Mouse (Mus musculus) cerebellum, postnatal 14 days (tissue): ENCODE measurements at regions not wholly inside any gene's neighbourhood (a gene's known extent, or its start where the extent isn't known, plus 50 kb on each side); places are given as distances from the start of the nearest gene placed in this dataset.
"Not testable (repeated sequence)": the region's sequence is repeated elsewhere in the genome, so short reads cannot be mapped to it uniquely, and the experiment has no call there.

Experiments used
- DNase-seq, 2 experiments: peaks; one replicate each; pipeline ENCODE4 v3.0.0; 2021; ENCODE audit warnings: mixed read lengths in 2 of 2

DNA sequence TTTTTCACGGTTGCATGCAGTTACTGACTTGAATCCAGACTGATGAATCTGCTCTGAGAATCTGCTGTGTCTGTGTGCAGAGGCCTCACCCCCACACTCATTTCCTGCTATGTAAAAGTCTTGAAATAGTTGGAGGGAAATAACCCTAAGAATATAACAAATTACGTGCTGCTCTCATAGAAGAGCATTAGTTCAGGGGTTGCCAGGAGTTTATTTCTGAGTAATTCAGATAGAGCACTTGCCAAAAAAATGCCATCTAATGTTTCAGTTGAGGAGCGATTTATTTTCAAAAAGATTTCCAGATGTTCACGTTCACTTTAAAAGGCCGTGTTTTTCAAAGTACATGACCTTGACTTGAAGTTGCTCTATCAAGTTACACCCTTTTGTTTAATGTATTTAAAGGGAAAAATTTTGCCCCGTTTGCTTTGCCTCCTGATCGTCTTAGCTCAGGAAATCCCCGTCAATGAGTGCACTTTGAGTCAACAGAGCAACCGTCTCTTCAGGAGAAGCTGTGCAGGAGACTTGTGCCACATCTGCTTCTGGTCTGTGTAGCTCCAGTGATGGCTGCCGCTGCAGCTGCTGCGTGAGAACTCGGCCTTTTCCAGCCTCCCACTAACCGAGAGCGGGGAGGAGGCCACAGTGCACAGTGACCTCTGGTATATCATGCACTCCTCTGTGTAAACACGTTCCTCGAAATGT is 50.9 kb upstream of the Sec61g start:
- DNase-seq: no peak

DNA sequence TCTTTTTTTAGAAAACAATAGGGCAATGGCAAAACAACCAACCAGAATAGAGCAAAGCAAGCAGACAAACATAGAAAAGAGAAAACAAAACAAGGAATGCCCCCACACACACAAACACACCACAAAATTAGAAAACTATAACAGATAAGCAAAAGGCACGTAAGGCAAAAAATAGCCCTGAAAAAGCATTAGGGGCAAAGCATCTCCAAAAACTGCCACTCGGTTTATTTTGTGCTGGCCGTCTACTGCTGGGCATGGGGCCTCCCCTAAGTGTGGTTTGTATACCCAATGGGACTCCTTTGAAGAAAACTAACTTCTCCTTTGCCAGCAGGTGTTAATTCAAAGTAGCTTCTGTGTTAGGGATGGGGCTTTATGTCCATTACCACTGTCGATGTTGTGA is 53.4 kb upstream of the Sec61g start:
- no peak for DNase-seq

DNA sequence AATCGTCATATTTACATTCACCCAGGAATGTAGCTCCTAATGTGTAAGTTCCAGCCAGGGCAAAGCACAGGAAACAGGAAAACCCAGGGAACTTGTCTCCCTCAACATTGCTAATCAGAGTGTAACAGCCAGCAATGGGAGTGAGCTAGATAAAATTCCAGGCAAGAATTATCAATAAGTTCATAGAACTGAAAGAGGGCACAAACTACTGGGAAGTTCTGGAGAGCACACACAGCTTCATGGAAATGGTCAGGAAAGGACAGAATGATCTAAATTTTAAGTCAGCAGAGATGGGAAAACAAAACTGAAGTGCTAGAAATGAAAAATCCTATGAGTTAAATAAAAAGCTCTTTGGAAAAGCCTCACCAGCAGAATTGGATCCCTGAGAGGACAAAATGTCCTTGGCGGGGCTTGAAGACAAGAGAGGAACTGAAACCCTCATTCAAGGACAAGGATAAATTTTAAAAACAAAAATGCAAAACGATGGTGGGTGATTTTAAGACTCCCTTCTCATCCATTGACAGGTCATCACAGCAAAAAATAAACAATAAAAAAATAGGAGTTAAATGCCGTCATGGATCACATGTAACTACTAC is 80.9 kb upstream of the Sec61g start:
- no peak for DNase-seq

DNA sequence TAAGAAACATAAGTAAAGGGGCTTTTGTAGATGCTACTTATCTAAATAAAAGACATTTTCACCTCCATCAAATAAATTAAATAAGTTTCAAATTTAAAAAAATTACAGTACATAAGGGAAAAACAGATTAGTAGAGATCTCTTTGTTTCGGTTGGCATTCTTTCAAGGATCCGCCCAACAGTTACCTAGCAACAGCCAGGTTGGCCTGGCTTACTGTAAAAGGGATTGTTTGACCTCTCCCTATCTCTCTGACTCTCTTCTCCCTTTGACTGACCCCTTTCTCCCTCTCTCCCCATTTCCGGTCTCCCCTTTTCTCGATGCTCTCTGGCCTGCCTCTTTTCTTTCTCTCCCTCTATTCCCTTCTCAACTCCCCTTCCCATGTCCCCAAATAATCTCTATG is 82.3 kb upstream of the Sec61g start:
- DNase-seq: no peak

DNA sequence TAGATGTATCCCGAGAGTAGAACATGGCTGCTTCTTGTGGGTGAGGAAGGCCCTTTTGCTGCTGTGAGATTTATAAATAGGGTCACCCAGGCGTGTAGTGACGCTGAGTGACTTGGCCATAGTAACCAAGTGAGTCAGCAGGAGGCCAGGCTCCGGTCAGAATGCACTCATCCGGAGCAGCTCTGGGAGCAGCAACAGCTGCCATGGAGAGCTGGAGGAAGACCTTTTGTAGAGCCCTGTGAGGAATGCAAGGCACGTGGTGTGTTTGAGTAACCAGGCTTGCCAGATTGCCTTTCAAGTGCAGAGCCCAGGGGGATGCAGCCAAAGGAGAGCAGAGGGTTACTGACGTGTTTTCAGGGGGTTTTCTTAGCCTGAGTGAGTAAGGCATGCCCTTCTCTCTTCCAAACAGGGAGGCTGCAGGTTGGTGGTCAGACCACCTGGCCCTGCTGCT is 83.2 kb upstream of the Sec61g start:
- DNase-seq: peak; percentile 59 to 66

DNA sequence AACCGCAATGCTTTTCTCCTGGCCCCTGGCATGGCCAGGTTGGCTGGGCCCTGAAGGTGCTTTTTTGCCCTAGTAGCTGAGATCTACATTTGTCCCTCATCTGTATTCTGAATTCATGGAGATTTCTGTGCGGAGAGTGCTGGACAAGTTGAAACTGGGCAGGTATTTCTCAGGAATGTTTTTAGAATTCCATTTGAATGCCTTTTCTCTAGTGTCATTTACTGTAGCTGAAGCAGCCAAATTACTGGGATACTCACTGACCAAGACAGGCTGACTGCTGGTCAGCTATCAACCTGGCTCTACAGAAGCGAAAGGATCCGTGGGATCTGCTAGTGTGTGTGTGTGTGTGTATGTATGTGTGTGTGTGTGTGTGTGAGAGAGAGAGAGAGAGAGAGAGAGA is 83.7 kb upstream of the Sec61g start:
- DNase-seq: peak in 1 of 2 experiments; percentile 12

DNA sequence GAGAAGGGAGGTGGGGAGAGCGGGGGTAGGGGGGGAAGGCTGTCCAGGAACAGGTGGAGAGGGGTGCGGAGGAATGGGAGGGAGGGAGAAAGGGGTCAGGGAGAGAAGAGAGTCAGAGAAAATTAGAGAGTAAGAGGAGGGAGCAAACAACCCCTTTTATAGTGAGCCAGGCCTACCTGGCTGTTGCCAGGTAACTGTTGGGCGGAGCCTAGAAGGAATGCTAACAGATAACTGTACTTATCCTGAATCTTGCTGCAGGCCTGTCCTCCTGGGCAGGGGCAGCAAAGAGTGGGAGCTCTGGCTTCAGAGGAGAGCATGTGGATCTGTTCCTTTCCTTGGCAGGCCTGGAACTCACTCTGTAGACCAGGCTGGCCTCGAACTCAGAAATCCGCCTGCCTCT is 84.5 kb upstream of the Sec61g start:
- no peak for DNase-seq

DNA sequence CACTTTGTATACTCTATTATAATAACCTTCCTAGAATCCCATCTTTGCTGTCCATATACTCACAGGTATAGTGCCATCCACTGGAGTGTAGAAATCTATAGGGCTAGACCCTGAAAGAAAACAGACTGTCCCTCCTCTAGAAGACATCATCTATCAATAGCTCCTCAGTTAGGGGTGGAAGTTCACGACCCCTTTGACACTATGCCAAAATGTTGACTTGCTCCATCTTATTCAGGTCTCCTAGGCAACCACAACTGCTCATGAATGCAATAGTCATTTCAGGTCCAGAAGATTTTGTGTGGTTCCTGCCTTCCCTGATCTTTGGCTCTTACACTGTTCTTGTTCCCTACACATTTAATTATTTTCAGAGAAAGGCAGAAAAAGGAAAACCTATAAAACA is 86.5 kb upstream of the Sec61g start:
- no peak for DNase-seq

DNA sequence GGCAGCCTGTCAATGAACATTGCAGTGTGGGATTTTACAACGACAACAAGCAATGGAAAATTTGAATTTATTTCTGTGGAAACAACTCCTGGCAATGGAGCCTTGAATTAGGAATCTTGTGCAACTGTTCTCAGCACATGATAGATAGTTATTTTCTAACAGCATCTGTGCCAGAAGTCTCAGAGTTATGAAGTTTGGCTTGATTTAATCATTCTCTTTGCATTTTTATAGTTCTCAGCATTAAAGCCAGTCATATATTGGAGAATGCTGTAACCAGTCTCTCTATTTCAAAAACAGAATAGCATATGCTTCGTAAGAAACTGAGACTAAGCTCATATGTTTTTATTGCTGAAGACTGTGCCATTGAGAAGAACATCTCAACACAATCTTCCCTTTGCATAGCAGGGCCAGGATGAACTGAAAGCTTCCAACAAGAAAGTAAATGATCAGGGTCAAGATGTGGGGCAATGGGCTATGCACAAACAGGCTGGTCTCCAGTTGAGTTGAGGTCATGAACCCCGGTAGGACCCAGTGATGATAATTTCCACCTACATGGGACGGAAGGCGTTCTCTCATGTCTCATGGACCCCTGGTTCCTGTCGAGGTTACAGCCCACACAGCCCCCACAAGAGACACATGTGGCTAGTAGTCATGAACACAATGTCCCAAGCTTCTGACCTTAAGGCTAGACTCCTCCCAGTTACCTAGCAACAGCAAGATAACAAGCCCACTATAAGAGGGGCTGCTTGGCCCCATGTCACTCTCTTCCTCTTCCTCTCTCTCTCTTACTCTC is 89.0 kb upstream of the Sec61g start:
- no peak for DNase-seq

DNA sequence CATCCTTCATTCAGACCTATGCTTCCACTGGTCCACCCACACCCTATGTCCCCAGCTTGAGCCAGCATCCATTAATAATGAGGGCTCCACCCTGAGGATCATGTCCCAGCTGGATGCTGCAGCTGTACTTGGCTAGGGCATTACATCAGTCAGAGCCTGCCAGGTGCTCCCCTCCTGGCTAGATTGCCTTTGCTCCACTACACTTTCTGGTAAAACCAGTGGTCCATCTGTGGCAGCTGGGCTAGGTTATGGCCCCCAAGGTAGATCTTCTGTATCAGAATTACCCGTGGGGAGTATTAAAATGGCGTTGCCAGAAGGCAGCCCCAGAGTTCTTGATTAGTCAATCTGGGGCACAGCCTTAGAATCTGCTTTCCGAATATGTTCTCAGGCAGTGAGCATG is 94.7 kb upstream of the Sec61g start:
- DNase-seq: no peak

DNA sequence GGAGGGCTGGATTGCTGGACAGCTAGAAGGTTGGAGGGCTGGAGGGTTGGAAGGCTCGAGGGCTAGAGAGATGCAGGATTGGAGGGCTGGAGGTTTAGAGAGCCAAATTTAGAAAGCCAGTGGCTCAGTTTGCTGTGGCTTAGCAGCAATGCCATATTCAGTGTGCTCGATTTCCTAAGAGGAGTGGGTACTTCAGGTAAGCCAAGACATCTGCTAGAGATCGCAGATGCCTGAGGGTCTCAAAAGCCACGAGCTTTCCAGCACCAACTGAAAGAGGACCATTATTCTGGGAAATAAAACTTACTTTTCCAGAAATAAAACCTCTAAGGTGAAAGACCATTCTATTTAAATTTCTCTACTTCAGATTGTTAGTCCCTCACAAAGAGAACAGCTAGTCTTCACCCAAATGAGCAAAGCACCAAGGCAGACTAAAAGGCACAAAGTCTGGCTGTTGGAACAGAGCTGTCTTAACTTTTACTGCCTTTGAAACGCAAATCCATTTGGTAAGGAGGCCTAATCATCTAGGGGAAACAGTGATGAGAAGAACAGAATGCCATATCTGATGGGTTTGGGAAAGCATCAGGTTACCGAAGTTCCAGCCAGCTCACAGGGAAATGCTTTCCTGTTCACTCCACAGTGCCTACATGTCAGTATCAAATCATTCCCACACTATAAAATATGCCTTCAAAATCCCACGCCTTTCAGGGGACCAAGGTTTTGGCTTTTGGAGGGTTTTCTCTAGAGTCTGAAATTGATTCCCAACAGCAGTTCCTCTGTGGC is 98.3 kb upstream of the Sec61g start:
- no peak for DNase-seq

DNA sequence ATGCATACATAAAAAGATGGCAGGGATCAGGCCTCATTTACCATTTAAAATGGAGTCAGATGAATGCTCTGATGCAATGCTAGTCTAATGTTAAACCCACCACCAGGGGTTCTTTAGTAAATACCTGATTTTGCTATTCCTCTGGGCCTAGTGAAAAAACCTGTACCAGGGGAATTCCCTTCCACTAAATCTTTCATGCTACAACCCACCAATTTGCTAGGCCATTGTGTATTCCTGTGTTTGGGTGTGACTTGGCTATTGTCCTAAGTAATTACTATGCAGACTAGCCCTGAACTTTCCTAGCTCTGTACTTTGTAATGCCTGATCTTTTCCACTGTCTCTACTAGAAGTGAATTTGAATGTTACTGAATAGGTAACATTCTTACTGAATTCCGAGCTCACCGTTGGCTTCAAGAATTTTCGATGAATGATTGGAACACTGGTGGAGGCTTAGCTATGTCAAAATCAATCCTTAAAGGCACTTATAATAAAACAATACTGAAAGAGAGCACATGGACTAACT is 99.7 kb upstream of the Sec61g start:
- not testable (repeated sequence) for DNase-seq

DNA sequence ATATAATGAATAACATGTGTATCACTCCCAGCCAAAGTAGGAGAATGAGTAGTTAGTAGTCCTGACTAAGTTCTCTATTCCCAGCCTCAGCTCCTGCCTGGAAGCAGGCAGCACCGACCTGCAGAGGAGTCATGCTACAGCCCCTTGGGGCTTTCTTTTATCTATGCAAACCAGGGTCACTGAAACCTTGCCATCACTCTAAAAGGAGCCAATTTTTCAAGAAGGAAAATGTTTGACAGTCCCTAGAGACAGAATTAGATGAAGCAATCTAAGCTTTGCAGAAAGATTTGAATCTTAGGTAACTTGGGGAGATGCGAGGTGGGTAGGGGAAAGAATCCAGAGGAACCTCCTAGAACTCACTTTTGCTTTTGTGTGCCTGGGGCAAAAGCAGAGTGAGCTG is 103.5 kb upstream of the Sec61g start:
- DNase-seq: no peak

DNA sequence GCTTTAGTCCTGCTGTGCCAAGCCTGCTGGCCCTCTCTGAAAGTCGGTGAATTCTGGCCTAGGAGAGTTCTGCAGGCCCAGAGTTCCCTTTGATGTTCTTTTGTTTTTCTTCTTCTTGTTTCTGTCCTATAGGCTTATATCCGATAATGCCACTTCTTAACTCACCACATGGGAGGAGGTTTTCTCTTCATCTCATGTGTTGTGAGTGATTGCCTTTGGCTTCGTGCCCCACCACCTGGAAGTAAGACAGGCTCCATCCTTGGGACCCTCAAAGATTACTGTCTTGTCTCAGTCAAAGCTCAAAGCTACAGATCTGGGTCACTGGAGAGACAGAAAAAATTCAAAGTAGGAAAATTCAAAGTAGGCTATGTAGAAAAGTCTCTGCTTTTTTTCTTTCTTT is 104.2 kb upstream of the Sec61g start:
- DNase-seq: no peak

DNA sequence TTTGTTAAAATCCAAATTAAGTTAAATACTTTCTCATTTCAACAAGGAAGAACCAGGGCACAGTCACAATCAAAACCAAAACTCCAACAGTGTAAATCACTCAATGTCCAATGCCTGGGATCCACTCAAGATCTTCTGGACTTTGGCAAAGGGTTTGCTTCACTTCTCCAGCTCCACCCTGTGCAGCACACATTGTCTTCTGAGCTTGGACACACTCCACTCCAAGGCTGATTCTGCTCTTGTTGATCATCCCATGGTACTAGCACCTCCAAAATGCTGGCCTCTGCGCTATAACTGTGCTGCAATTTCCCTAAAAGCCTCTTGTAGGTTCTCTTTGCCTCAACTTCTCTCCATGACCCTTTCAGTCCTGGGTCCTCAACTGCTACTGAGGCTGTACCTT is 111.5 kb upstream of the Sec61g start:
- no peak for DNase-seq

DNA sequence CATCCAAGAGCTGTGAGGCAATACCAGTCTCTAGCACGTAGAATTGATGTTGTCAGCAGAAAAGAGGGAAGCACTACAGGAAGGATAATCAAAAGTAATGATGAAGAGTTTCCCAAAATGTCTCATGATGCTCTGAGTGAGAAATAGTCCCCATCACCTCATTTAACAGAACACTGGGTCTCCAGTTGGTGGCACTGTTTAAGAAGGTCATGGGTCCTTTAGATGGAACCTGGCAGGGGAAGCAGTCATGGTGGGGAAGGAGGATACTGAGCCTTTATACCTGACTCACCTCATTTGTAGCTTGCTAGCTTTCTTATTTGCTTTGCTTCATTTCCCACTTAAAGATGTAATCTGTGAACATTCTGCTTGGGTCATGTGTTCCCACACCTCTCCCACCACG is 115.4 kb upstream of the Sec61g start:
- DNase-seq: no peak

DNA sequence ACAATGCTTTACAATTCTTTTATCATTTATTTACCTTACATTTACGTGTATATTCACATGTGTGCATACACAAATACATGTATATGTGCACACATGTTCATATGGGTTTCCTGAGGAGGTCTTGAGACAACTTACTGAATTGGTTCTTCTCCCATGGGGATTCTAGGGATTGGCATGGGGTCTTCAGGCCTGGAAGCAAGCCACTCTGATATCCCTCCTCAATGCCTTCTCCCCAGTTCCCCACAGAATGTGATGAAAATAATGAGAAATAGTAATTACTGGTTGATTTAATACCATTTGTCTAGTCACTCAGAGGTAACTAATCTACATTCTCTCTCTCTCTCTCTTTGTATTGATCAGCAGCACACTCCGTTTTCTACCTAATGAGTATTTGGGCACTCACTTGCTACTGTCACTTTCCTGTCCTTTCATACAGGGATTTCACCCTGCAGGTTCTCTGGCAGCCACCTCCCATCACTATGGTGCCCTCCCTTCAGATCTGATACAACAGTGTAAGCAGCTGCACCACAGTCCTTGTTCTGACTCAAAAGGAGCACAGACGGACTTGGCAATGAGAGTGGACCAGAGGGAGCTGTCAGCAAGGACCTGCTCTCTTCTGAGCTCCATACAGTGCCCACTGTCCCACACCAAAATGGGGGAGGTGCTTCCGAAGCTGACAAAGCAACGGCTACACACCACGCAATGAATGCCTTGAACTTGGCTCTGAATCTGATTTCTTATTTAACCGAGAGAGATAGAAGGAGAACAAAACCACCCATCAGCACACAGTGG is 119.2 kb upstream of the Sec61g start:
- peak; percentile 40 to 47 for DNase-seq

DNA sequence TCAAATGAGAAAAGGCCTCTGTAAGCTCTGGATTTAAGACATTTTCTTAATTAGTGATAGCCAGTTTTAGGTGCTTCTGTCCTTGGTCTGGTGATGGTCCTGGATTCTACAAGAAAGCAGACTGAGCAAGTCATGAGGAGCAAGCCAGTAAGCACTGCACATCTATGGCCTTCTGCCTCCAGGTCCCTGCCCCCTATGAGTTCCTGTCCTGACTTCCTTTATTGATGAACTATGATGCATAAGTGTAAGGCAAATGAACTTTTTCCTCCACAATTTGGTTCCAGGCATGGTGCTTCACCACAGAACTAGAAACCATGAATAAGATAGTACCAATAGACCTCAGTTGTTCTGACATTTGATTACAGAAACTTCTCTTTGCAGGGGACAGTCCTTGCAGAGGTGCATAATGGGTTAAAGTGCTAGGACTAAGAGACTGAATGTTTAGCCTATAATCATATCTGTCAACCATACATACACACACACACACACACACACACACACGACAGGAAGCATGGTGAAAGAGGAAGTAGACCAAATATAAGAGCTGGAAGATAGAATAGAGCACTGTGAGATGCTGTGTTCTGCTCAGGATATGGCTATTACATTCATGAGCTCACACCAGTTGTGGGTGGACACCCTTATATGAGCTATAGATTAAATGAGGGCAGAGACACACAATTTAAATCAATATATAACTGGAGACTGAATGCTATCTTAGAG is 121.3 kb upstream of the Sec61g start:
- no peak for DNase-seq

DNA sequence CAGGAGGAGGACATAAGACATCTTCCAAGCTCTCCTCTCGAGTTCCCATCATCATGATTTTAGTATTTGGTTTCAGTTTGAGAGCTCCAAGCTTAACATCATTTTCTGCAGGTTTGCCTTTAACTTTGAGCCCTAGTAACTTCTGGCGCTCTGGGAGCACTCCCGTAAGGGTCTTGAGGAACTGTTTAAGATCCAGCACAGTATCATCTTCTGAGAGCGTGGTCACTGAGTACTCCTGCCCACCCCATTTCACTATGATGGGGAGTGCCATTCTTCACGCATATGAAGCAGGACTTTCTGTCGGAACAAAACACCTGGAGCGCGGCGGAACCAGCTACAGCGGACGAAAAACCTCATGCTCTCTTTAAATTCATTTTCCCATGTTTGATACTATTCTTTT is 116.2 kb upstream of the Egfr start:
- DNase-seq: not testable (repeated sequence)

DNA sequence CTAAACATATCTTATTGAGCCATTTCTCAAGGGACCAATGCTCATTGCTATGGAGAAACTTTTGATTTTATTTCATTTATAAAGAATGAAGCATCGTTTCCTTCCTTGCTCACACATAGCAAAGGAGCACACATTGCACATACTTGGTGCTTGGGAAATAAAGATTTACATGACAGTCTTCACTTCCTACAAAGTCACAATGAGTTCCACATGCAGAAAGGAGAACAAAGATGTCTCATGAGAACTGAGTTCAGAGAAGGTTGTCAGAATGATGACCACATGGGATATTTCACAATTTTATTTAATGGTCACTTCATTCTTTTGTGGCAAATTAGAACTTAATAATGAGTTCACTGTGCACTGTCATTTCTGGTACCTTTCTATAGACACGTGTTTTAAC is 114.3 kb upstream of the Egfr start:
- no peak for DNase-seq

DNA sequence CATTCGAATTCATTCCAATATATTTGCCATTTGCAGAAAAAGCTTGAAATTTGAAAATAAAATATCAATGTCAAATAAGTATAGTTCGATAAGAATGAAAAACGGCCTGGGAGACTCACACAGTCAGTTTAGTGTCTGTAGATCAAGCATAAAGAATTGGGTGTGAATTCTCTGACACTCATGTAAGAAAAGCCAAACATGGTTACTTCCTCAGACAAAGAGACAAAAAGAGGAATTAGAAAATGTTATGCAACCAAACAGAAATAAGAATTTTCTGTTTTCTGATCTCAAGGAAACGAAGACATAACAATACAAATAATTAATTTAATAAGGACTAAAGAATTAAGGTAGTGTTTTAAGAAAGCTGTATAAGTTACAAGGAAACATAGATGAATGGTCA is 113.7 kb upstream of the Egfr start:
- no peak for DNase-seq

DNA sequence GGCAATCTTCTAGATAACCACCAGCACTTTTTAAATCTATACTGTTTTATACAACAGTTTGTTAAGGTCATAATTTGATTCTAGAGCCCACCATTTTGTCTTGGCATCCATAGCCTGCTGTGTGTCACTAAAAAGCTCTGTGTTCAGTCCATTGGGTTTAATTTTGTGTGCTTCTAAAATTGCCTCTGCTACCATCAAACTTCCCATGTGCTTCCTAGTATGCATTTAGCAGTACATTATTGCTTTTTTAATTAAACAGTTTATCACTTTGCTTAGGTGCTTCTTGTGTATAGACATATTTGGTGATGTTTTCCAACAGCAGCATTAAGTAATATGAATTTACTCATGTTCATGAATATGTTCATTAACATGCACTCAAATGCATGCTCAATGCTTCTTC is 102.4 kb upstream of the Egfr start:
- DNase-seq: no peak
